Mouse (Mus musculus): ENCODE results near the gene Map2k2.

GRCm38 (mm10) chr10:81161602-81162317 is 56.0 kb downstream of the Map2k2 start:
- TF ChIP-seq CTCF (IDR thresholded peaks at IDR 0.05): no peak
- no peak for TF ChIP-seq EP300 (IDR thresholded peaks at IDR 0.05)
